Mouse (Mus musculus) spleen, adult 2 months (tissue): ENCODE results near the gene Actr3. TPM values are rescaled to one million over a fixed set of nuclear protein-coding genes. Genes with fewer than 3 reads are reported as not detected.
A peak's percentile ranks its signal among the peaks of the same experiment; 100 is the strongest.
"Not testable (repeated sequence)": the region's sequence is repeated elsewhere in the genome, so short reads cannot be mapped to it uniquely, and the experiment has no call there.

ENCODE experiments used
- DNase-seq, 2 experiments: peaks; one replicate each; pipeline versions ENCODE4 v3.0.0 to v3.0.0-alpha.2; 2012 to 2021; ENCODE audit warnings: low spot score in 2 of 2, low read depth in 1 of 2
- H3K27ac ChIP-seq: fragments of 200-500 bp; 2 replicates; pipeline ENCODE4 v1.5.1; 2012; ENCODE audit warnings: low read length, inconsistent platforms; ENCODE audit not compliant: insufficient read depth
- H3K27me3 ChIP-seq: fragments of 200-500 bp; 2 replicates; pipeline ENCODE4 v1.6.1; 2012; ENCODE audit warnings: mild to moderate bottlenecking, moderate library complexity, low read length, inconsistent platforms; ENCODE audit not compliant: control insufficient read depth, insufficient read depth
- H3K36me3 ChIP-seq: fragments of 200-500 bp; 2 replicates; pipeline ENCODE4 v1.6.1; 2012; ENCODE audit warnings: mild to moderate bottlenecking, low read length, inconsistent platforms; ENCODE audit not compliant: control insufficient read depth, insufficient read depth
- H3K4me1 ChIP-seq: fragments of 200-500 bp; 2 replicates; pipeline ENCODE4 v1.6.1; 2011; ENCODE audit warnings: inconsistent platforms; ENCODE audit not compliant: control insufficient read depth, insufficient read depth, insufficient read length
- H3K4me3 ChIP-seq: fragments of 200-500 bp; 2 replicates; pipeline ENCODE4 v1.5.1; 2011; ENCODE audit warnings: mild to moderate bottlenecking, inconsistent platforms; ENCODE audit not compliant: insufficient read depth, insufficient read length; ENCODE audit errors: extremely low read depth
- CTCF ChIP-seq: fragments of 200-500 bp; IDR thresholded peaks from 2 replicates; pipeline ENCODE4 v1.5.1; 2011; ENCODE audit warnings: mild to moderate bottlenecking, inconsistent platforms; ENCODE audit not compliant: insufficient read depth, insufficient read length, insufficient replicate concordance; ENCODE audit errors: extremely low read depth
- POLR2A ChIP-seq: fragments of 200-500 bp; IDR thresholded peaks from 2 replicates; pipeline ENCODE4 v1.6.1; 2011; ENCODE audit warnings: low read depth, low read length, inconsistent platforms
- WGBS: fragments of 180-500 bp; shearing (Covaris S2); methylation state at CpG from one replicate; pipeline ENCODE4 v1.1.7; 2018; 5-methylcytosine and 5-hydroxymethylcytosine counted together
- polyA plus RNA-seq: library from polyadenylated mRNA; depleted of rRNA; stranded (reverse); fragments of >200 nt; gene quantifications from 2 replicates; pipeline ENCODE4 v1.2.3, GENCODE M21; 2012

The Actr3 gene
- polyA plus RNA-seq, 1 experiment = 89.6 TPM

GRCm38 (mm10) chr1:125389634-125390033 is 45.9 kb downstream of the Actr3 start:
- not testable (repeated sequence) for H3K4me3 ChIP-seq, DNase-seq, H3K4me1 ChIP-seq, H3K27ac ChIP-seq, H3K27me3 ChIP-seq
- 79% methylated on average over 1 of the region's 1 CpGs for WGBS
- peaks cover 10% of the 10 kb centered on the region for H3K36me3 ChIP-seq

- H3K27me3 ChIP-seq = no peaks in the 10 kb centered on the region
- DNase-seq = no peak
- H3K36me3 ChIP-seq = peaks cover 7% of the 10 kb centered on the region
- 76% methylated on average over 3 of the region's 3 CpGs for WGBS
- H3K4me1 ChIP-seq = no peaks in the 10 kb centered on the region
- H3K27ac ChIP-seq = no peak overlapping the region
- TF ChIP-seq POLR2A (no peak), CTCF (no peak)
- no peak overlapping the region for H3K4me3 ChIP-seq
Observed at GRCm38 (mm10) chr1:125388370-125388769, 47.2 kb downstream of the Actr3 start.

- Histone ChIP-seq H3K4me1 (no peaks in the 10 kb centered on the region), H3K27ac (no peak overlapping the region), H3K4me3 (no peak overlapping the region), H3K27me3 (no peaks in the 10 kb centered on the region), H3K36me3 (no peaks in the 10 kb centered on the region)
- TF ChIP-seq POLR2A = no peak
- no peak for TF ChIP-seq CTCF
- WGBS = 77% methylated on average over 7 of the region's 7 CpGs
- no peak for DNase-seq
Observed at GRCm38 (mm10) chr1:125386217-125386616, 49.3 kb downstream of the Actr3 start.

GRCm38 (mm10) chr1:125382622-125383021 is 52.9 kb downstream of the Actr3 start:
- TF ChIP-seq CTCF = peak; percentile 17; the same call in 1 of the 2 replicates
- no peak for TF ChIP-seq POLR2A
- no peaks in the 10 kb centered on the region for H3K36me3 ChIP-seq
- no peaks in the 10 kb centered on the region for H3K4me1 ChIP-seq
- no peak overlapping the region for H3K27ac ChIP-seq
- H3K4me3 ChIP-seq = no peak overlapping the region
- H3K27me3 ChIP-seq = no peaks in the 10 kb centered on the region
- 59% methylated on average over 6 of the region's 6 CpGs for WGBS
- DNase-seq = peak; percentile 32 to 56

- H3K4me3 ChIP-seq = no peak overlapping the region
- WGBS = 87% methylated on average over 3 of the region's 3 CpGs
- TF ChIP-seq CTCF (no peak), POLR2A (no peak)
- no peaks in the 10 kb centered on the region for H3K4me1 ChIP-seq
- no peak overlapping the region for H3K27ac ChIP-seq
- DNase-seq = no peak
- H3K36me3 ChIP-seq = no peaks in the 10 kb centered on the region
- no peaks in the 10 kb centered on the region for H3K27me3 ChIP-seq
Observed at GRCm38 (mm10) chr1:125378889-125379288, 56.6 kb downstream of the Actr3 start.

- H3K4me3 ChIP-seq = no peak overlapping the region
- WGBS = 47% methylated on average over 5 of the region's 5 CpGs
- no peak for TF ChIP-seq CTCF
- no peak for TF ChIP-seq POLR2A
- DNase-seq = no peak
- no peaks in the 10 kb centered on the region for H3K27me3 ChIP-seq
- no peak overlapping the region for H3K27ac ChIP-seq
- H3K4me1 ChIP-seq = no peaks in the 10 kb centered on the region
- H3K36me3 ChIP-seq = no peaks in the 10 kb centered on the region
Observed at GRCm38 (mm10) chr1:125372855-125373254, 62.7 kb downstream of the Actr3 start.

GRCm38 (mm10) chr1:125370779-125371178 is 64.7 kb downstream of the Actr3 start:
- Histone ChIP-seq H3K4me1 (no peaks in the 10 kb centered on the region), H3K4me3 (no peak overlapping the region), H3K27me3 (no peaks in the 10 kb centered on the region), H3K36me3 (no peaks in the 10 kb centered on the region), H3K27ac (no peak overlapping the region)
- peak; percentile 70; the same call in 1 of the 2 replicates for TF ChIP-seq CTCF
- no peak for TF ChIP-seq POLR2A
- whole genome bisulfite sequencing = 35% methylated on average over 6 of the region's 6 CpGs
- DNase-seq = peak; percentile 14 to 34

- H3K36me3 ChIP-seq = no peaks in the 10 kb centered on the region
- no peak for TF ChIP-seq CTCF
- no peak for TF ChIP-seq POLR2A
- H3K4me3 ChIP-seq = no peak overlapping the region
- no peak overlapping the region for H3K27ac ChIP-seq
- 93% methylated on average over 4 of the region's 4 CpGs for WGBS
- no peaks in the 10 kb centered on the region for H3K4me1 ChIP-seq
- no peaks in the 10 kb centered on the region for H3K27me3 ChIP-seq
- DNase-seq = no peak
Observed at GRCm38 (mm10) chr1:125365576-125365975, 70.0 kb downstream of the Actr3 start.
